Mouse (Mus musculus) E14TG2a.4 (cell line): ENCODE measurements around the gene Zfand3.
A peak's percentile ranks its signal among the peaks of the same experiment; 100 is the strongest.

Experiments used
- H3K27me3 ChIP-seq: 2 replicates; pipeline ENCODE4 v1.6.1; 2014; ENCODE audit warnings: low read length, control low read depth; ENCODE audit not compliant: insufficient read depth
- H3K36me3 ChIP-seq: 2 replicates; pipeline ENCODE4 v1.6.1; 2014; ENCODE audit warnings: low read length, control low read depth; ENCODE audit not compliant: insufficient read depth
- H3K4me1 ChIP-seq: replicated peaks from 2 replicates; pipeline ENCODE4 v1.6.1; 2014; ENCODE audit warnings: low read depth, low read length, control low read depth
- H3K4me3 ChIP-seq: replicated peaks from 2 replicates; pipeline ENCODE4 v1.5.1; 2014; ENCODE audit warnings: mild to moderate bottlenecking, low read length
- H3K9me3 ChIP-seq: 2 replicates; pipeline ENCODE4 v1.6.1; 2014; ENCODE audit warnings: low read length, control low read depth
- CTCF ChIP-seq: conservative IDR thresholded peaks from 2 replicates; pipeline ENCODE4 v1.5.1; 2014; ENCODE audit warnings: low read length
- NANOG ChIP-seq: IDR thresholded peaks from 2 replicates; pipeline ENCODE4 v1.6.1; 2014; ENCODE audit warnings: borderline replicate concordance, low read length, mixed read lengths
- POU5F1 ChIP-seq: IDR thresholded peaks from 2 replicates; pipeline ENCODE4 v1.6.1; 2014; ENCODE audit warnings: low read length, borderline replicate concordance

Zfand3 gene

GRCm38 (mm10) chr17:30090416-30090815 lies 85.9 kb downstream of the Zfand3 start:
- H3K4me1 ChIP-seq: peaks cover 3% of the 10 kb centered on the region
- no peaks in the 10 kb centered on the region for H3K9me3 ChIP-seq
- H3K27me3 ChIP-seq: no peaks in the 10 kb centered on the region
- H3K4me3 ChIP-seq: no peak overlapping the region
- TF ChIP-seq POU5F1 (no peak), CTCF (no peak), NANOG (no peak)
- H3K36me3 ChIP-seq: no peaks in the 10 kb centered on the region

- H3K4me1 ChIP-seq: peaks cover 3% of the 10 kb centered on the region
- no peak overlapping the region for H3K4me3 ChIP-seq
- H3K36me3 ChIP-seq: no peaks in the 10 kb centered on the region
- TF ChIP-seq POU5F1 (no peak), CTCF (no peak), NANOG (no peak)
- H3K9me3 ChIP-seq: peaks cover 4% of the 10 kb centered on the region; the same call in 1 of the 2 replicates
- H3K27me3 ChIP-seq: no peaks in the 10 kb centered on the region
Measured at GRCm38 (mm10) chr17:30093148-30093749, 88.7 kb downstream of the Zfand3 start.

DNA sequence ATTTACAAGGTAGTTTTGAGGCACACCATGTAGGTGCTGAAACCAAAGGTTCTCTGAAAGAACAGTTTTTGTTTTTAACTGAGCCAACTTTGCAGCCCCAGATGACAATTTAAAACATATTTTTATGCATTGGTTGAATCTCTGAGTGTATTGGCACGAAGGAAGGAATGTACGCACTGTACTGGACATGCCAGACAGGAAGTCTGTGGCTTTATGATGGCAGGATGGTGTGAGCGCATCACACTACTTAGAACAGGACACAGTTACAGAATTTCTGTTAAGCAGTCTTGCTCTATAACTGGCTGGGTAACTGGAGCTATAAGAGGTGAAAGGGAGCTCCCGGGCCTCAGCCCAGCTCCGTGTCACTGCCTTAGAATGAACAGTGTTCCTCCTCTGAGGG lies 92.6 kb downstream of the Zfand3 start:
- H3K27me3 ChIP-seq: no peaks in the 10 kb centered on the region
- TF ChIP-seq CTCF (no peak), POU5F1 (no peak), NANOG (no peak)
- H3K36me3 ChIP-seq: no peaks in the 10 kb centered on the region
- H3K9me3 ChIP-seq: peaks cover 4% of the 10 kb centered on the region; the same call in 1 of the 2 replicates
- H3K4me1 ChIP-seq: no peaks in the 10 kb centered on the region
- no peak overlapping the region for H3K4me3 ChIP-seq

- Histone ChIP-seq H3K36me3 (no peaks in the 10 kb centered on the region), H3K4me3 (no peak overlapping the region), H3K9me3 (peaks cover 4% of the 10 kb centered on the region; the same call in 1 of the 2 replicates), H3K27me3 (no peaks in the 10 kb centered on the region), H3K4me1 (no peaks in the 10 kb centered on the region)
- TF ChIP-seq NANOG (no peak), CTCF (no peak), POU5F1 (no peak)
Measured at GRCm38 (mm10) chr17:30097677-30098076, 93.1 kb downstream of the Zfand3 start.

DNA sequence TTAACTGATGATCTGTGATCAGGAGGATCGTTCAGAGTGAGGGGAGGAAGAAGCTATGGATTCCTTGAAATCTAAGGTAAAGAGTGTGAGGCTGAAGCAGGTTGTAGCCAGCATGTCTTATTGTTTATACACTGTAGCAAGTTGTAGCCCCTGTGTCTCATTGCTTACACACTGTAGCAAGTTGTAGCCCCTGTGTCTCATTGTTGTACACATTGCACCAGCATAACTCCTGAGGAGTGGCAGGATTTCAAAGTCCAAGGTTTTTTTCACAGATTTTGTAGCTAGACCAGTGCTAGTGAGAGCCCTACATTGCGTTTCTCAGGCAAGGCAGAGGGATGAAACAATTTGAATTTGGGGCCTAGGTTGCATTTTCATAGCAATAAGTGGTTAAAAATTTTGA lies 95.1 kb downstream of the Zfand3 start:
- Histone ChIP-seq H3K36me3 (no peaks in the 10 kb centered on the region), H3K4me1 (peaks cover 13% of the 10 kb centered on the region), H3K9me3 (peaks cover 4% of the 10 kb centered on the region; the same call in 1 of the 2 replicates), H3K27me3 (no peaks in the 10 kb centered on the region), H3K4me3 (no peak overlapping the region)
- no peak for TF ChIP-seq CTCF

DNA sequence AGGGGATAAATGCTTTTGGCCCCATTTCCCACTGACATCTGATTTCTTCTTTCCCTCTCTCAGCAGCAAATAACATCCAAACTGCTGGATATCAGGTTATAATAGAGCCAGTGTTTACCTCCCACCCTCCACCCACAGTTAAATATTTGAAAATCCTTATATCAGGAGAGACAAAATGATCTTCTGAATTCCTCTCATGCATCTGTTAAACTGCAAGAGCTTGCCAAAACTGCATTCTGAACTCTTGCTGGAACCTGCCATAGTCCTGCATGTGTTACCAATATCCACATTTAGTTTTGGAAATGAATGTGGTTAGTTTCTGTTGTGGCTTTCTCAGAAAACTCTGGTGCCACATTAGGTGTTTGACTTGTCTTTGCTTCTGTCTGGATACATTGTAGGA lies 97.3 kb downstream of the Zfand3 start:
- H3K4me1 ChIP-seq: peaks cover 13% of the 10 kb centered on the region
- TF ChIP-seq POU5F1 (no peak), NANOG (no peak), CTCF (no peak)
- H3K27me3 ChIP-seq: no peaks in the 10 kb centered on the region
- no peaks in the 10 kb centered on the region for H3K9me3 ChIP-seq
- no peaks in the 10 kb centered on the region for H3K36me3 ChIP-seq
- no peak overlapping the region for H3K4me3 ChIP-seq

- H3K36me3 ChIP-seq: no peaks in the 10 kb centered on the region
- peaks cover 13% of the 10 kb centered on the region for H3K4me1 ChIP-seq
- H3K9me3 ChIP-seq: no peaks in the 10 kb centered on the region
- TF ChIP-seq CTCF: no peak
- no peak for TF ChIP-seq NANOG
- no peak for TF ChIP-seq POU5F1
- H3K4me3 ChIP-seq: no peak overlapping the region
- no peaks in the 10 kb centered on the region for H3K27me3 ChIP-seq
Measured at GRCm38 (mm10) chr17:30103005-30103404, 98.5 kb downstream of the Zfand3 start.

- H3K36me3 ChIP-seq: no peaks in the 10 kb centered on the region
- H3K27me3 ChIP-seq: no peaks in the 10 kb centered on the region
- no peaks in the 10 kb centered on the region for H3K9me3 ChIP-seq
- TF ChIP-seq NANOG (no peak), CTCF (no peak), POU5F1 (no peak)
- no peak overlapping the region for H3K4me3 ChIP-seq
- H3K4me1 ChIP-seq: peaks cover 13% of the 10 kb centered on the region
Measured at GRCm38 (mm10) chr17:30103641-30104165, 99.2 kb downstream of the Zfand3 start.

DNA sequence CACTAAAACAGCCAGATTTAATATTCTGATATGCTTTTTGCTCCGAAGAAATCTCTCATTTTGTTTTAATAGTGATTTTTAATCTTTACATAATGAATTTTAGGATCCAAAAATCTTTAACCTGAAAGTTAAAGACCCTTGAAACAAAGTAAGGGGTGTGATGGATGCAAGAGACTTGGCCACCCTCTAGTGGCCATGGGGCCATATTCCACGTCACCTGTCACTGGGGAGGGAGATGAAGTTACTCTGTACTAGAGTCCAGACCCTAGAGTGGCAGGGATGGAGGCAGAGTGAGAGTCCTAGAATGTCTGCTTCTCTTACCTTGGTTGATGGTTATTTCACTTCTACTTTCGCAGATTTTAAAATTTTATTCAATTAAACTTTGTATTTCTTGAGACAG lies 100.8 kb downstream of the Zfand3 start:
- TF ChIP-seq NANOG (no peak), CTCF (peak; percentile 36)

More for the DNA sequence above, 100.8 kb downstream of the Zfand3 start:
- H3K36me3 ChIP-seq: no peaks in the 10 kb centered on the region
- H3K27me3 ChIP-seq: no peaks in the 10 kb centered on the region
- no peaks in the 10 kb centered on the region for H3K9me3 ChIP-seq
- no peak overlapping the region for H3K4me3 ChIP-seq
- peaks cover 13% of the 10 kb centered on the region for H3K4me1 ChIP-seq
